14 mouse cellular contexts compared by ENCODE assay signal in the genomic region with DNA sequence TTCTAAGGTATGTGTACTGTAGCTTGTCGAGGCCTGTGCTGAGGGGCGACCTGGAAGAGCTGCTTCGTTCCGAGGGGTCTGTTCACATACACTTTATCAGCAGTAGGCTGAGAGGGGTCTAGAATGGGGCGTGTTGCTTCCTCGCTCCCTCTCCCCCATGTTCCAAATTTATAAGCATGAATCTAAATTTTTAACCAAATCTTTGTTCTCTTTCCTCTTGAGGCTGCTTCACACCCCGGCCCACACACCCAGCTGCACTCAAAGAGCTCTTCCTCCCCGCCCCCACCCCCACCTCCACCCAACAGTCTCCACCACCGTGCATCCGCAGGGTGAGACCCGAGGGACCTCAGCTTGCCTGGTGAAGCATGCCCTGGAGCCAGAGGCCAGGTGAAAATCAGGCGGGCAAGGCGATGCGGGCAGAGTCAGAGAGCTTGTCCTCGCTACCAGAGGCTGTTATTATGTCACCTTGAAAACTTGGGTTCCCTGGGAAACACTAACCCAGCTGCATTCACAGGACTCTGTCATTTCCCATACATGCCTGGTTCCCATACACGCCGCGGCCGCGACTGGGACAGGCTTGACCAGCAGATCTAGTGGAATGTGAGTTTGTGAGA.
DNase-seq lines count a peak whose midpoint lies in the region; ATAC-seq and TF ChIP-seq lines count a peak whose summit lies in the region.
"Had no signal": no experiment of that assay in that cellular context is flagged by ENCODE, and none has a peak within 500 bp of the region (broad histone marks: within the 10 kb centered on the region; RNA-seq: fewer than 3 reads in every experiment).

No protein-coding gene starts in this region.

- 0 out of 2 replicates have a peak overlapping the region, but pooled peaks have one; percentile 16 for H3K27ac ChIP-seq in kidney, postnatal 0 days
- H3K27ac ChIP-seq: hindbrain, embryonic 15.5 days had no signal

- no peaks in the 10 kb centered on the region for H3K4me1 ChIP-seq in kidney, postnatal 0 days (replicated peaks; ENCODE audit: insufficient read depth, low read length)
- H3K4me1 ChIP-seq: hindbrain, embryonic 15.5 days had no signal

- H3K4me3 ChIP-seq in kidney, postnatal 0 days (replicated peaks; ENCODE audit: low read depth, low read length) = no peak overlapping the region
- H3K4me3 ChIP-seq: erythroblast, embryonic 14.5 days; hindbrain, embryonic 15.5 days had no signal

- H3K36me3 ChIP-seq in kidney, postnatal 0 days (ENCODE audit: insufficient read depth, low read length) = no peaks in the 10 kb centered on the region
- H3K36me3 ChIP-seq: hindbrain, embryonic 15.5 days had no signal

- H3K4me2 ChIP-seq in kidney, postnatal 0 days (ENCODE audit: low read length) = no peak overlapping the region
- H3K4me2 ChIP-seq: hindbrain, embryonic 15.5 days had no signal

- H3K9me3 ChIP-seq in kidney, postnatal 0 days (replicated peaks; ENCODE audit: low read length) = no peaks in the 10 kb centered on the region
- H3K9me3 ChIP-seq: hindbrain, embryonic 15.5 days had no signal

- no peak overlapping the region for H3K9ac ChIP-seq in kidney, postnatal 0 days (ENCODE audit: low read depth, low read length)
- H3K9ac ChIP-seq: hindbrain, embryonic 15.5 days had no signal

- WGBS in kidney, postnatal 0 days = 52% methylated on average over 20 of the region's 20 CpGs

- intact Hi-C loops in heart, postnatal 14 days (cut with DNase I) = no loop called here

- ATAC-seq in kidney, postnatal 0 days (replicated peaks; ENCODE audit: low FRiP score, low read depth) = peak; percentile 71; the same call in 1 of the 2 replicates

- no peaks in the 10 kb centered on the region for H3K27me3 ChIP-seq in kidney, postnatal 0 days (ENCODE audit: insufficient read depth, low read length)

- TF ChIP-seq CTCF in kidney, postnatal 0 days (IDR thresholded peaks at IDR 0.05; ENCODE audit: low read depth) = no peak

- DNase-seq in heart, adult 11 months = peak; percentile 58
- no peak for DNase-seq in heart, postnatal 14 days
- peak; percentile 17 to 61 for DNase-seq in right cerebral cortex, adult 2 months (ENCODE audit: low spot score in 2 of 2)
- no peak for DNase-seq in right cerebral cortex, postnatal 10 days (ENCODE audit: low spot score in 2 of 2)
- DNase-seq in kidney, postnatal 0 days (ENCODE audit: low spot score) = peak; percentile 14
- DNase-seq in spleen, postnatal 36 days (ENCODE audit: low spot score in 2 of 2) = peak; percentile 25 to 47
- DNase-seq in ovary, adult 18-20 months (ENCODE audit: low spot score) = no peak
- DNase-seq in testis, postnatal 14 days (ENCODE audit: low spot score) = no peak
- DNase-seq: cerebellum, postnatal 36 days; gastrocnemius, postnatal 10 days; lung, adult 2 months; thymus, postnatal 25 days had no signal

Comparison
In these comparisons a context has a peak if more than half of its experiments do, and no peak if none do; other contexts are left out.
1. DNase-seq: peak in heart, adult 11 months (single experiment), right cerebral cortex, adult 2 months (2 of 2), kidney, postnatal 0 days (single experiment) and spleen, postnatal 36 days (2 of 2); none in heart, postnatal 14 days (0 of 2), right cerebral cortex, postnatal 10 days (0 of 2), ovary, adult 18-20 months (single experiment) and testis, postnatal 14 days (single experiment).